Mouse (Mus musculus) cerebellum, adult 9-11 months (tissue): ENCODE results near the gene Nol6.

Experiments used
- DNase-seq: peaks from one replicate; pipeline ENCODE4 v3.0.0; 2022

Gene Nol6

DNA sequence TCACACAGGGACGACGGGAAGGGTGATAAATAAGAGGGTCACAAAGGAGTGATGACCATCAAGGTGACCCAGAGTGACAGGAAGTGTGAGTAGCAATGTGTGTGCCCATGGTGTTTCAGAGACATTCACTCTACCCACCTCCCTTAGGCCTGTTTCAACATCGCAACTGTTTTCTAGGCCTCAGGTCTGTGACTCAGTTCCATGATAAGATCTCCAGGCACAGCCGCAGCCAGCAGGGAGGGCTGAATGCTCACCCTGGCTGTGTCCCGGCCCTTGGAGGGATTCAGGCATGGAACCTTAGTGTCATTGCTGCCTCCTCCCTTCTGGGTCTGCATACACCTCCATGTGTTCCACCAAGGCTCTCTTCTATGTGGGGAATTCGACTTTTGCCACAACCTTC is 45.5 kb downstream of the Nol6 start:
- no peak for DNase-seq

DNA sequence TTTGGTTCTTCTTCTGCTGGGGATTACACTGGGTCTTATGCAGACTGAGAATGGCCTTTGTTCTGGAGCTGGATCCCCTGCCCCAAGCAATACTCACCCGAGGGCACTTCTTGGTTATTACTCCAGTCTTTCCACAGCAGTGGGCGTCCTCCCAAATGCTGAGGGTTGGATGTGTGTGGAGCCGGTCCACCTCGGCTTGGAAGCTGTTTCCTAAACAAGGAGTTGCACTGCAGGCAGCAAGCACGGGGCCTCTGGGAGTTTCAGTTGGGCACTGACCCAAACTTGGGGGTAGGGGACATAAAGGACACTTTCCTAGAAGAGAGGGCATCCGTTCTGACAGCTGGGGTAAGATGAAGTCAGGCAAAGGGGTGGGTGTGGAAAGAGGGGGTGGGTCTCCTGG is 49.8 kb downstream of the Nol6 start:
- DNase-seq = no peak

DNA sequence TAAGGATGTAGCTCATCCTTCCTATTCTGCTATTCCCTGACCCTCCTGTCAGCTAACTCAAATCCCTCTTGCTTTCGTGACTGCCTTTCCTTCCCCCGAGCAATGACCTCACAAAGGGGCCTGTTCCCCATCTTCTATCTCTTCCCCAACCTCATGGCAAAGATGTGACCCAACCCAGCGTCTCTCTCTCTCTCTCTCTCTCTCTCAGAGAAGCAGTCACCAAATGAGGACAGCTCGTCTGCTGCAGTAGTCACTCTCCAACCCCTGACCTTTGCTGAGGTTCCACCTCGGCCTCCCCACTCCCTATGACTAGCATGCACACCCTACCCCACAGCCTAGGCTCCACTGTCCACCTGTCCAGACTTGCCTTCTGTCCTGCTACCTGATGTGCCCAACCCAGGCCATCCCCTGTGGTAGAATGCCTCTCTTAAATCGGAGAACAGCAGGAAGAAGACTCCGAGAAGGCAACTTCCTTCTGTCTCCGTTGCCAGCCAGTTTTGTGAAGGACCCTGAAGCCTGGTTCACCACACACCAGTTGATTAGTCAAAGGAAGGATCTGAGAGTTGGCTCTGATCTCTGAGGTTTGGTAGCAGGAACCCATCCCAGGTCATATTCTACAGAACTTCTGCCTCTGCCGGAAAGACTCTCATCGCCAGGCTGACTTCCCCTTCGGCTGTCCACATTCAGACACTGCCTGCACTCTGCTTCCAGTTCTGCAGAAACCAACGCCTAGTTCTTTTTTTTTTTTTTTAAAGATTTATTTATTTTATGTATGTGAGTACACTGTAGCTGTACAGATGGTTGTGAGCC is 51.0 kb downstream of the Nol6 start:
- no peak for DNase-seq

DNA sequence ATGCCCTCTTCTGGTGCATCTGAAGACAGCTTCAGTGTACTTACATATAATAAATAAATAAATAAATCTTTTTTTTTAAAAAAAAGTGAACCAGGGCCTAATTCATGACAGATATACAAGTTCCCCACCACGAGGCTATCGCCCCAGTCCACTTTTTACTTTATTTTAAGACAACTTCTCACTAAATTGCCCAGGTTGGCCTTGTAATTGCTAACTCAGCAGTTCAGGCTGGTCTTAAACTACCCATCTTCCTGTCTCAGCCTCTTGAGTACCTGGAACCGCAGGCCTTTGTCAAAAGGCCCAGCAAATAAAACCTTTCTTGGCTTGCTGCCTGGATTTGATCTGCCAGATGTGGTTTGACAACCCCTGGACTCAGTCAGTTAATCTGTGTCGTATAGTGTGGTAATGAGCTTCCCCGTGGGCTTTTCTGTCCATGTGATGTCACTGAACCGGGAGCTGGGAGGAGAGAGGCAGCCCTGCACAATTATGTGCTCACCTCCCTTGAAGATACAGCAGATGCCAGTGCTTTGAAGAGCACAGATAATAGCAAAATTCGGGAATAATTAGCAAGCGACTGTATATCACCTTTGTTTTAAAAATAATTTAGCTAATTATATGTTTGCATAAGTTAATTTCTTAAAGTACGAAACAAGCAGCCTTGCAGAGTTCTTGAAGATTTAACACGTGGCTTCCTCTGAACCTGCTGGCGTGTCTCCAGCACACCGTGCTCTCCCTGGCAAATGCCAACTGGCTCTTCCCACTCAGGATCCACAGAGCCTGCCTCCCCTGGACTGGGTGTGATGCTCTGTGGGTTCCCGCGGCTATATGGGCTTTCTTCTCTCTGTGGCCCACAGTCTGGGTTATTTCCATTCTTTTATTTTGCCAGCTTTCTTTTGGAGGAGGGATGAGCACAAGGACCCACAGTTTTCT is 52.5 kb downstream of the Nol6 start:
- DNase-seq = peak; percentile 30

DNA sequence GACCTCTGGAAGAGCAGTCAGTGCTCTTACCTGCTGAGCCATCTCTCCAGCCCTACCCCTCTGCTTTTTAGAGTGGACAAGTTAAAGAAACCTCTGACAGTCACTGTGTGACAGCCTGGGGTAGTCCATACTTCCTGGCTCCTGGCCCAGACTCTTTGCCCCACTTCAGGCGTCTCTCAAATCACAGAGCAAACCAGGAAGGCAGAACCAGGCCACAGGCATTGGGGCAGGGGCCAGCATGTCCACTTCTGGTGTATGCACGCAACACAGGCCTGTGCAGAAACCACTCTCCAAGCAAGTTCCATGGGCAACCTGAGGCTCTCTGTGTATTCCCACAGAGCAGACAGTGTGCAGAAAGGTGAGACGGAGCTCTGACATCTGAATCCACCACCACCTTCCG is 59.1 kb downstream of the Nol6 start:
- no peak for DNase-seq
